Mouse (Mus musculus) mouse embryonic stem cell (cell line): Measurements from ENCODE around the gene Bckdha.

ENCODE experiments used
- in situ Hi-C, 2 experiments: fragments of 300-500 bp; cut with MboI; formaldehyde crosslinking; loops; 1 replicate in 1 of 2; 3 replicates in 1 of 2; pipeline ENCODE4 v1.14.3; 2019 to 2020; ENCODE audit warnings: low sequenced_read_pairs in 2 of 2, low pct_unique_long_range_greater_than_20kb in 1 of 2, mixed read lengths in 1 of 2; ENCODE audit not compliant: unreplicated experiment in 1 of 2

Gene Bckdha

DNA sequence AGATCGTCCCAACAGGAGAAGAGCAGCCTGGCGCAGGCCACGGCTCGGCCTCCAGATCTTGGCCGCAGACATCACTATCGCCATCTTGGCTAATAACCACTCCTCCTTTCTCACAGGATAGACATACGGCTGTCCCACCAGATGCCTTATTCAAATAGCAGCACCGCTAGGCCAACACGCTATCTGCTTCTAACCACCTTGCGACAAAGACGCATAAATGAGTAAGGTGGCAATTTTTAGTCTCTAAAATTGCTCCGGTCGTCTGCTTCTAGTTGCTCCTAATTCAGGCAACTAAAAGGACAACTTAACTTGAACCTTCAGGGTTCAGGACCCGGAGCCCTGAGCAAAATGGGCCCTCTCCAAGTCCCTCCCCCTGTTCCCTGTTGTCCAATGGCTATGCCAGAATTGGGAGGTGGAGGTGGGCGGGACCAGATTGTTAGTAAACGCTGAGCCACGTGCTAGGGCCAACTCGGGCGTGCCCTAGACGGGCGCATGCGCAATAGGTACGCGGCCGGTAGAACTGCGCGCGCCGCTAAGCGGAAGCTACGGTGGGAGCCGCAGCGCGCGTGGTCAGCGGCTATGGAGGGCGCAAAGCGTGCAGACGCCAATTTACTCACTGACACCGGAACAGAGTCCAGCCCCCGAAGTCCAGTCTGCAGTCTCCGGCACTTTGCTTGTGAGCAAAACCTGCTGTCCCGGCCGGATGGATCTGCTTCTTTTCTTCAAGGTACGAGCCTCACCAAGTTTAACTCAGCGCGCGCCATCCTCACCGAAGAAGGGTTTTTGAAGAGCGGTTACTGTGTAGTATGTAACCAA lies at the start of gene Bckdha, which contains the start of gene Exosc5:
Bckdha (minus strand) TSS at position 325 of the 816 bp plus-strand sequence.
Exosc5 (plus strand) TSS at position 508 of the 816 bp plus-strand sequence.
- in situ Hi-C loops: no loop called here

DNA sequence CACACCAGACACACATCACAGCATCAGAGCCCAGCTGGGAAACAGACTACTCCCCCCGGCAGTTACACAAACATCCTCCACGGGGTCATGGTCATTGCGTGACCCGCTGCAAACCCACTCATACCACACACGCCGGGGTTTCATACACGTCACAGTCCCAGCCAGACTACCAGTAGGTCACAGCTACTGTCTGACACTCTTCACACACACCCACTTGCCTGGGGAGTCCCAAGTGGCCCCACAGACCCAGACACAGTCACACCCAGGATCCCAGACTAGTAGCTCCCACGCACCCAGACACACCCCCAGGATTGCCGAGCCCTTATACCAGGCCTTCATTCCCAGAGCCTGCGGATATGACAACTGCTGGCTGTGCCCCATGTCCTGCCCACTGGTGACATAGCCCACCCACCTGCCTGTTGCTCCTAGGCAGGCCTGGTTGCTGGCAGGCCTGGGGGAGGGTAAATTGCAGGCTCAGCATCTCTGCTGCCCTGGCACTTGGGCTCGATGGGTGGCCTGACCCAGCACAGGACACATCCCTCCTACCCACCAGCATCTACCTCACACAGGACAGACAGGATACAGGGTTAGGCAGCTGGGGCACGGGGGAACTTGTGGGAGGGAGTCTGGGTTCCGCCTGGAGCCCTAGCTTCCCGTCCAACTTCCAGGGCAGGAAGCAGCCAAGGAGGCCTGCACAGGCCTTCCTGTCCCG lies 49.0 kb upstream of the Bckdha start:
- in situ Hi-C loops: no loop called here

DNA sequence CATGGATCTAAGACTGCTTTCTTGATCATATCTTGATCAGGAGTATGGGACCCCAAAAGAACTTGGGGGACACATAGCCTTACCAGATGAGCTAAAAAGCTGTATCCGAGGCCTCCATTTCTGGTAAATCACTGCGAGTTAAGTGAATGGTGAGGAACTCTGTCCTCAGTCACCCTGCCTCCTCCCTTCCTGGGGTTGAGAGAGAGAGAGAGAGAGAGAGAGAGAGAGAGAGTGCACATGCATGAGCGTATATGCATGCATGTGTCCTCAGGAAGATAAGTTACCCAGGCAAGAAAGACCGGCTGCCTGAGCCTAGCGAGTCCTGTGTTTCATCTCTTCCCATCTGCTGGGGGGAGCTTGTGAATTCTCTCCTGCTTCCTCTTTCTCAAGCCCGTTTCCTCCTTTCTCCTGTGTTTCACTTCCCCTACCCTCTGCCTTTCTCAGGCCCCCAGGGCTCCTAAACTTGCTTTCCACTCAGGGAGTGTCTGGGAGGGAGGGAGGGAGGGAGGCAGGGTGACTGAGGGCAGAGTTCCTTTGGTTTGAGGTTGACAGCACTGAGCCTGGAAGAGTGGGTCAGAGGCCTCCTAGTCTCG lies 47.9 kb upstream of the Bckdha start:
- in situ Hi-C loops: no loop called here

DNA sequence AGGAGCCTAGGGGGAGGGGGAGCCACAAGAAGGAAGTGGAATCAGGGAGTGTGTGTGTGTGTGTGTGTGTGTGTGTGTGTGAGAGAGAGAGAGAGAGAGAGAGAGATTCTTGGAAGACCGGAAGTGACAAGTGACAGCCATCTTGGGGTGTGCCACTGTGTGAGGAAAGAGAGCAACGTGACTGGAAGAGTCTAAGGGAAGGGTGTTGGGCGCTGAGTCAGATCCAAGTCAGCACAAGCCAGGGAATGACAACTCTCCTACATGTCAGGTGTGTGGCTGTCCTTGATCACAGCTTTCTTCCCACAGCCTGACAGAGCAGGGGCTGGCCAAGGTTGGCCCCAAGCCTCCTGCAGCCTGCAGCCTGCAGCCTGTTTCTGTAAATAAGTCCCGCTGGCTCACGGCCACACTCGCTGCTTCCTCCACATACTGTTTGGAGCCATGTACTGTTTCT lies 47.0 kb upstream of the Bckdha start:
- in situ Hi-C loops: no loop called here

DNA sequence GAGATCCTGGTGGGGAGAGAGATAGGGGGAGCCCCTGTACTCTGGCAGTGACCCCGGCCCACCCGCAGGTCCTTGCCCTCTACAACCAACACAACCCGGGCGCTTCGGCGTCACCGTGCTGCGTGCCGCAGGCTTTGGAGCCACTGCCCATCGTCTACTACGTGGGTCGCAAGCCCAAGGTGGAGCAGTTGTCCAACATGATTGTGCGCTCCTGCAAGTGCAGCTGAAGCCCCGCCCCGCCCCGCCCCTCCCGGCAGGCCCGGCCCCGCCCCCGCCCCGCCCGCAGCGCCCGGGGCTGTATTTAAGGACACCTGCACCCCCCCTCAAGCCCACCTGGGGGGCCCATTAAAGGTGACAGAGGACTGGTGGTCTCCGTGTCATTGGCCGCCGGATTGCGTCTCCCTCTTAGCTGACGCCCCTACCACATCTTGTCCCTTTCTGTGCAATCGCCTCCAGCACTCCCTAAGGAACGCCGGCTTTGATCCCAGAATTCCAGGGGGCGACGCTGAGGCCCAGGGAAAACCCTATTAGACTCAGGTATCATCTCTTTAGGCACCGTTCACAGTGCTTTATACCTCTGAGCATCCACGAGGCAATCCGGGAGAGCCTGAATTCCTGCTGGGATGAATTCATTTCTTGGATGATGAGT lies 46.1 kb upstream of the Bckdha start:
- in situ Hi-C loops: loop anchor here in 1 of 2 experiments (5.0 kb wide), 1 partner anchor 83 kb away; no protein-coding TSS in a partner anchor

DNA sequence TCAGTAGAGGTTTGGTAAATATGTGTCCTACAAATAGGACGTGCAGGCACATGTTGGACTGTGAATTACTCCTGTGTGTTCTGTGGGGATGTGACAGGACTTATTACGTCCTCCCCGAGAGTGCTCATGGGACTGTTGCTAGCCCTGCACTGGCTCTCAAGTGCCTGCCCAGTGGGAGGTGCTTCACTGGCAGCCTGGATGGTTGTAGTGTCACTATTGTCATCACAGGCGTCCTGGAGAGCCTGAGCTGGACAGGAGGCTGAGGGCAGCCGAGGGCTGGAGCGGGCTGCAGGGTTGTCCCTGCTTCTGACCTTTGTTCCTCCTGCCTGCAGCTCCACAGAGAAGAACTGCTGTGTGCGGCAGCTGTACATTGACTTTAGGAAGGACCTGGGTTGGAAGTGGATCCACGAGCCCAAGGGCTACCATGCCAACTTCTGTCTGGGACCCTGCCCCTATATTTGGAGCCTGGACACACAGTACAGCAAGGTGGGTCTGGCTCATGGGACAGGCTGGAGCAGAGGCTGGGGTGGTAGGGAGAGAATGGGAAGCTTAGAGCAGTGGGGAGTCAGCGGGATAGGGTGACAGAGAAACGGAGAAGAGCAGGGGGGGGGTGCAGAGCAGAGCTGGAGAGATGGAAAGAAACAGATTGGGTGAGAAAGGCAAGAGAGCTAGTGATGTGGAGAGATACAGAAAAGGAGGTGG lies 45.2 kb upstream of the Bckdha start:
- in situ Hi-C loops: loop anchor here in 1 of 2 experiments (5.0 kb wide), 1 partner anchor 82 kb away; no protein-coding TSS in a partner anchor

DNA sequence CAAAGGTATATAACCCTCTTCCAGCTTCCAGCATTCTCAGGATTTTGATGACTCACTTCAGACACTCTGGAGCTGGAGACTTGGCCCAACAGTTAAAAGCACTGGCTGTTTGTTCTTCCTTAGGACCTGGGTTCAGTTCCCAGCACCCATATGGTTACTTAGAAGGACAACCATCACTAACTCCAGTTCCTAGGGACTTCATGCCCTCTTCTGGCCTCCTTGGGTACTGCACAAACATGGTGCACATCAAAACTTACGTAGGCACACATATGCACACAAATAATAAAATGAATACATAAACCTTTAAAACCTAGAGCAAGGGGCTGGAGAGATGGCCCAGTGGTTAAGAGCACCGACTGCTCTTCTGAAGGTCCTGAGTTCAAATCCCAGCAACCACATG lies 43.6 kb upstream of the Bckdha start:
- in situ Hi-C loops: loop anchor here in 1 of 2 experiments (5.0 kb wide), 1 partner anchor 80 kb away; no protein-coding TSS in a partner anchor

DNA sequence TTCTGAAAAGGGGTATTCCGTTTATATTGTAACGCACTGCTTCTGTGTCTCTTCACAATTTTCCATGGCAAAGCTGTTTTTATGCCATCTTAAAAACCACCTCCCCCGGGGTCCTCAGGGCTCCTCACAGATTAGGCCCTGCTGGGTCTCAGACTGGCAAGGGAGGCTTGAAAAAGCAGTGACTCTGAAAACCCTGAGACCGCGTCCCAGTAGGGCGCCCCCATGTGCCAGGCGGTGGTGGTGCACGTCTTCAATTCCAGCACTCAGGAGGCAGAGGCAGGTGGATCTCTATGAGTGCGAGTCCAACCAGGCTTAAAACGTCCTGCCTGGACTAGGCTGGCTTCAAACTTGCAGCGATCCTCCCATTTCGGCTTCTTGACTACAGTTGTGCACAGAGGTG lies 42.0 kb upstream of the Bckdha start:
- in situ Hi-C loops: loop anchor here in 1 of 2 experiments (5.0 kb wide), 1 partner anchor 78 kb away; no protein-coding TSS in a partner anchor

DNA sequence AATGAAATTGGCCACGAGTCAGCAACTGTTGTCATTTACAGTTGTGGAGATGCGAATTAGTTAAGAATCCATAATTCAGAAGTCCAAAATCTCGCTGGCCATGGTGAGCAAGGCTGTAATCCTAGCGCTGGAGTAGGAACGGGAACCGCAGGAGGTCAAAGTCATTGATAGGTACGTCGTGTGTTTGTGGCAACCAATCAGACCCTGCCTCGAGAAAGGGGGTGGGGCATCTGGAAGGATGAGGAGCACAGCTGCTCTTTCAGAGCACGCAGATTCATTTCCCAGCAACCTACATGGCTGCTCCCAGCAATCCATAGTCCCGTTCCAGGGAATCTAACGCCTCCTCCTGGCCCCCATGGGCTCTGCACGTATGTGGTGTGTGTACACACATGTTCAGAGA lies 41.1 kb upstream of the Bckdha start:
- in situ Hi-C loops: loop anchor here in 1 of 2 experiments (5.0 kb wide), 1 partner anchor 78 kb away; no protein-coding TSS in a partner anchor

DNA sequence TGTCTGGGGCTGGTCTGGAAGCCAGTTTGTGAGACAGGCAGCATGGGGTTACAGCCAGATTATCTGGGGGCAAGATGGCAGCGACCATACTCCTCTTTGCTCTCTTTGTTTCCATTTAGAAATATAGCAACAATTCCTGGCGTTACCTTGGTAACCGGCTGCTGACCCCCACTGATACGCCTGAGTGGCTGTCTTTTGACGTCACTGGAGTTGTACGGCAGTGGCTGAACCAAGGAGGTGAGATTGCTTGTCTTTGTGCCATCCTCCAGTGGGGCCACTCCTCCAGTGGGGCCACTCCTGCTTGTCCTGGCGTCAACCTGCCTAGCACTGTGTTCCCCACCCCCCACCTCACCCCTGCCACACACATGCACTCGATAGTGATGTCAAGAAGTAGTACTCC lies 35.3 kb upstream of the Bckdha start:
- in situ Hi-C loops: no loop called here

DNA sequence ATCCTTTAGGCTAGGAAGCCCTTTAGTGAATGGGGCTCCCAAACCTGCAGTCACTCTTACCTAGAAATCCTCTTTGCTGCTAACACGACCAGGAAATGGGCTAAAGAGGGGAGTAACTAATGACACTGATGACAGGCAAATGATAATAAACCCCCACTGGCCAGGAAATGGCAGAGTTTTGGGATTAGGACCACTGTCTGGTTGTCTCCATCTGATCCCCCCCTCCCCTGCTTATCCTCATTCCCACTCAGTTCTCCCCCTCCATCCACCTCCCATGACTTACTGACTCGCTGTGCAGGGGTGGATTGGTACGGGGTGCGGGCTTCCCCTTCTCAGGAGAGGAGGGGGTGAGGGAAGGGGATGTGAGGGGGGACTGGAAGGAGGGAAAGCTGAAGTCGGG lies 31.3 kb upstream of the Bckdha start:
- in situ Hi-C loops: no loop called here

DNA sequence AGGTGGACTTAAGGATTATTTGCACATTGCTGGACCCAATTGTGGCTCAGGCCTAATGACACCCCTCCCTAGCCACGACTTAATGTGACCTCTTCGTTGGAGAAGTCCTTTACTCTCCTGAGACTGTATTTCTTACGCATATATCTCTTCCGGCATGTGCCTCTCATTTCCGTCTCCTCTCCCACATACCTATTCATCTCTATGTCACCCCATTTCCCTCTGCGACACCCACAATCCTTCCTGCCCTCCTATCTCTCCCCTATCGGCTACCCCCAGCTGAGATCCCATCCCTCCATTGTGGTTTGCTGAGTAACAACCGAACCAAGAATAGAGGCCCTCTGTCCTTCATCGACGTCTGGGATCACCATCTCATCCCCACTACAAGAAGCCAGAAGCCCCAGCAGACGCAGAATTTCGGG lies 30.8 kb upstream of the Bckdha start:
- in situ Hi-C loops: no loop called here

DNA sequence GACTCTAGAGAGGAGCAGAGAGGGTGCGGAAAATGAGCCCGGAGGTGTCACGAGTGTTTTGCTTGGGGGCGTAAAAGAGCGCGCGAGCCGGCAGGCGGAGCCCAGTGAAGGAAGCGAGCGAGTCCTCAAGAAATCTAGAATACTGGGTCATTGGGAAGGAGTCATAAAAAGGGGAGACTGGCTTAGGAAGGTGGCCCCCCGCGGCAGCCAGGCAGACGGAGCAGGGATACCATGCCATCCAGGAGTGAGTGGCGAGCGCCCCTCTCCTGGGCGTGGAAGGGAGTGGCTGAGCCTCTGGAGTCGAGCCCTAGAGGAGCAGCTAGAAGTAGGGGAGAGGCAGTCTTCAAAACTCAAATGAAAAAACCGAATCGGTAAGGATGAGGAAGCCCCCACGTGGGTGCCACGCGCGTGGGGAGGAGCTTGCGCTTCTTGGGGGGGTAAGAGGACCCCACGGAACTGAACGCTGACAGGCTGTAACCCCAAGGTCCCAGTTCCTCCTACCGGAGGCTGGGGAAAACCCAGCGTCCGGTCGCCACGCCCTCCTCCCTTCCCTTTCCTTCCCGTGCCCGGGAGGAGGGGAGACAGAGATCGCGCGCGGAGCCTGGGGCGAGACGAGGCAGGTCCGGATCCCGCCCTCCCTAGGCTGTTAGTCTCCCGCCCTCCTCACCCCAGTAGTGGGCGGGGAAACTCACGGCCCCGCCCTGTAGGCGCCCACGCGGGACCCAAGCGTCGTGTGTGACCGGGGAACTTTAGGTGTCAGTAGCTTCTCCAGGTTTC lies 30.2 kb upstream of the Bckdha start:
- in situ Hi-C loops: no loop called here

DNA sequence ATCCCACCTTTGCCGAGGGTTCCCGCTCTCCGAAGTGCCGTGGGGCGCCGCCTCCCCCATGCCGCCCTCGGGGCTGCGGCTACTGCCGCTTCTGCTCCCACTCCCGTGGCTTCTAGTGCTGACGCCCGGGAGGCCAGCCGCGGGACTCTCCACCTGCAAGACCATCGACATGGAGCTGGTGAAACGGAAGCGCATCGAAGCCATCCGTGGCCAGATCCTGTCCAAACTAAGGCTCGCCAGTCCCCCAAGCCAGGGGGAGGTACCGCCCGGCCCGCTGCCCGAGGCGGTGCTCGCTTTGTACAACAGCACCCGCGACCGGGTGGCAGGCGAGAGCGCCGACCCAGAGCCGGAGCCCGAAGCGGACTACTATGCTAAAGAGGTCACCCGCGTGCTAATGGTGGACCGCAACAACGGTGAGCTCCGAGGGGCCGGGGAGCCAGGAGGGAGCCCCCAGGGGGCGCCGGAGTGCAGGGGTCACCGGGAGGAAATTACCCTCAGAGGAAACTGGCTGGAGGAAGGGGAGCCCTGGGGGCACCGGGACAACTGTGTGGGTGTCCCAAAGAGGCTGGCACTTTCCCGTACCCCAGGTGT lies 29.1 kb upstream of the Bckdha start:
- in situ Hi-C loops: no loop called here

DNA sequence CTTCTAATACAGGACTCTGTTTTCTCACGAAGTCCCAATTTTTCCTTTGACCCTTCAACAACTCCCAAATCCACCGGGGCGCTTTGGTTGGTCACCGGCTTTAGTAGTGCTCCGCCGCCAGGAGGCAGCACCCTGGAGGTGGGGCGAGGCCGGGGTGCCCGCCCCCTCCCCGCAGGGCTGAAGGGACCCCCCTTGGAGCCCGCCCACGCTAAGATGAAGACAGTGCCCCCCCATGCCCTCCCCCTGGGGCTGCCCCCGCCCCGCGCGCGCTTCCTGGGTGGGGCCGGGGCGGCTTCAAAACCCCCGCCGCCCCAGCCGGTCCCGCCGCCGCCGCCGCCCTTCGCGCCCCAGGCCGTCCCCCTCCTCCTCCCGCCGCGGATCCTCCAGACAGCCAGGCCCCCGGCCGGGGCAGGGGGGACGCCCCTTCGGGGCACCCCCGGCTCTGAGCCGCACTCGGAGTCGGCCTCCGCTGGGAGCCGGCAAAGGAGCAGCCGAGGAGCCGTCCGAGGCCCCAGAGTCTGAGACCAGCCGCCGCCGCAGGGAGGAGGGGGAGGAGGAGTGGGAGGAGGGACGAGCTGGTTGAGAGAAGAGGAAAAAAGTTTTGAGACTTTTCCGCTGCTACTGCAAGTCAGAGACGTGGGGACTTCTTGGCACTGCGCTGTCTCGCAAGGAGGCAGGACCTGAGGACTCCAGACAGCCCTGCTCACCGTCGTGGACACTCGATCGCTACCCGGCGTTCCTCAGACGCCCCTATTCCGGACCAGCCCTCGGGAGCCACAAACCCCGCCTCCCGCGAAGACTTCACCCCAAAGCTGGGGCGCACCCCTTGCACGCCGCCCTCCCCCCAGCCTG lies 28.1 kb upstream of the Bckdha start, which contains the start of gene Tgfb1:
Tgfb1 (plus strand) TSS at position 323 of the 852 bp plus-strand sequence.
- in situ Hi-C loops: no loop called here

DNA sequence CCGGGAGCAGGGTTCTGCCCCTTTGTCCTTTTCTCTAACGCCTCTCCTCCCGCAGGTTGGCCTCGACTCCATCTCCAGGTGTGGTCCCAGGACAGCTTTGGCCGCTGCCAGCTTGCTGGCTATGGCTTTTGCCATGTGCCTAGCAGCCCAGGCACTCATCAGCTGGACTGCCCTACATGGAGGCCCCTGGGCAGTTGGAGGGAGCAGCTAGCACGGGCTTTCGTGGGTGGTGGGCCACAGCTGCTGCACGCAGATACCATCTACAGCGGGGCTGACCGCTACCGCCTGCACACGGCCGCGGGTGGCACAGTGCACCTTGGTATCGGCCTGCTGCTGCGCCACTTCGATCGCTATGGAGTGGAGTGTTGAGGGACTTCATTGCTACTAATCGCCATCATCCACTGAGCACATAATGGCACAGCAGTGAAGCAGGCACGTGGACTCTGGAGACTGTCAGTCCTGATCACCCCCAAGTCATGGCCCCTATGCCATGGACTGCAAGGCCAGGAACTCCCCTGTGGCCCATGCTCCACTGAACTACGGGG lies 27.2 kb upstream of the Bckdha start:
- in situ Hi-C loops: no loop called here
